Mouse (Mus musculus) MEL (cell line): ENCODE results near the gene Cpa4. TPM values are rescaled to one million over a fixed set of nuclear protein-coding genes. Genes with fewer than 3 reads are reported as not detected.

Experiments
- DNase-seq: peaks from one replicate; pipeline ENCODE4 v3.0.0; 2011; ENCODE audit warnings: low read depth, low spot score
- H3K27ac ChIP-seq: 2 replicates; pipeline ENCODE4 v1.5.1; 2012; ENCODE audit warnings: low read depth, mild to moderate bottlenecking, control low read depth, low read length, moderate library complexity; ENCODE audit not compliant: control insufficient read depth
- H3K27me3 ChIP-seq, 2 experiments: fragments of 150-350 bp in 1 of 2; sonication (generic) in 1 of 2; 2 replicates each; pipeline ENCODE4 v1.6.1; 2012; ENCODE audit warnings: low read length in 2 of 2, mild to moderate bottlenecking in 2 of 2, improper control_type of control experiment in 1 of 2, moderate library complexity in 1 of 2; ENCODE audit not compliant: insufficient read depth in 2 of 2, control insufficient read depth in 1 of 2
- H3K36me3 ChIP-seq, 2 experiments: 2 replicates each; pipeline ENCODE4 v1.6.1; 2012 to 2014; ENCODE audit warnings: low read length in 2 of 2, improper control_type of control experiment in 1 of 2, inconsistent platforms in 1 of 2, mild to moderate bottlenecking in 1 of 2; ENCODE audit not compliant: insufficient read depth in 2 of 2, control insufficient read depth in 1 of 2
- H3K4me1 ChIP-seq, 2 experiments: fragments of 150-350 bp in 1 of 2; sonication (generic) in 1 of 2; 2 replicates each; pipeline ENCODE4 v1.6.1; 2012; ENCODE audit warnings: low read length in 2 of 2, improper control_type of control experiment in 1 of 2, mild to moderate bottlenecking in 1 of 2; ENCODE audit not compliant: insufficient read depth in 2 of 2, control insufficient read depth in 1 of 2
- H3K4me3 ChIP-seq, 2 experiments: fragments of 150-350 bp in 1 of 2; sonication (generic) in 1 of 2; 2 replicates each; pipeline ENCODE4 v1.5.1; 2012; ENCODE audit warnings: low read depth in 2 of 2, low read length in 2 of 2, mild to moderate bottlenecking in 2 of 2, moderate library complexity in 2 of 2, control low read depth in 1 of 2, improper control_type of control experiment in 1 of 2; ENCODE audit not compliant: control insufficient read depth in 1 of 2, insufficient read depth in 1 of 2
- H3K79me2 ChIP-seq: 2 replicates; pipeline ENCODE4 v1.6.1; 2012; ENCODE audit warnings: mild to moderate bottlenecking, low read length, moderate library complexity; ENCODE audit not compliant: control insufficient read depth, poor library complexity, insufficient read depth
- H3K9ac ChIP-seq: 2 replicates; pipeline ENCODE4 v1.6.1; 2012; ENCODE audit warnings: low read depth, mild to moderate bottlenecking, control low read depth, low read length, moderate library complexity; ENCODE audit not compliant: control insufficient read depth, poor library complexity, severe bottlenecking
- H3K9me3 ChIP-seq: fragments of 150-350 bp; sonication (generic); replicated peaks from 2 replicates; pipeline ENCODE4 v1.6.1; 2012; ENCODE audit warnings: mild to moderate bottlenecking, low read length, improper control_type of control experiment, moderate library complexity; ENCODE audit not compliant: insufficient read depth
- BHLHE40 ChIP-seq: IDR thresholded peaks from 2 replicates; pipeline ENCODE4 v1.6.1; 2012; ENCODE audit warnings: low read depth, mild to moderate bottlenecking, inconsistent platforms, low read length, improper control_type of control experiment, borderline replicate concordance
- CHD1 ChIP-seq: IDR thresholded peaks from 2 replicates; pipeline ENCODE4 v1.6.1; 2012; ENCODE audit warnings: low read depth, mild to moderate bottlenecking, inconsistent platforms, low read length, improper control_type of control experiment
- CHD2 ChIP-seq: IDR thresholded peaks from 2 replicates; pipeline ENCODE4 v1.6.1; 2011; ENCODE audit warnings: low read length, improper control_type of control experiment
- CTCF ChIP-seq, 3 experiments: IDR thresholded peaks in 2 of 3; conservative IDR thresholded peaks in 1 of 3; 2 replicates each; pipeline ENCODE4 v1.5.1; 2011 to 2012; ENCODE audit warnings: low read length in 3 of 3, low read depth in 2 of 3, mild to moderate bottlenecking in 2 of 3, improper control_type of control experiment in 1 of 3, inconsistent platforms in 1 of 3, mixed read lengths in 1 of 3, moderate library complexity in 1 of 3; ENCODE audit not compliant: control insufficient read depth in 1 of 3, insufficient read depth in 1 of 3, poor library complexity in 1 of 3, severe bottlenecking in 1 of 3
- GABPA ChIP-seq: IDR thresholded peaks from 2 replicates; pipeline ENCODE4 v1.6.1; 2012; ENCODE audit warnings: low read depth, mild to moderate bottlenecking, inconsistent platforms, low read length, improper control_type of control experiment, moderate library complexity
- HCFC1 ChIP-seq: IDR thresholded peaks from 2 replicates; pipeline ENCODE4 v1.6.1; 2012; ENCODE audit warnings: low read depth, mild to moderate bottlenecking, inconsistent platforms, low read length, improper control_type of control experiment, moderate library complexity
- KAT2A ChIP-seq: conservative IDR thresholded peaks from 2 replicates; pipeline ENCODE4 v1.6.1; 2012; ENCODE audit warnings: low read depth, low read length, improper control_type of control experiment, inconsistent platforms
- MAX ChIP-seq: IDR thresholded peaks from 2 replicates; pipeline ENCODE4 v1.6.1; 2011; ENCODE audit warnings: low read length, improper control_type of control experiment
- MAZ ChIP-seq: IDR thresholded peaks from 2 replicates; pipeline ENCODE4 v1.6.1; 2012; ENCODE audit warnings: low read depth, mild to moderate bottlenecking, inconsistent platforms, low read length, improper control_type of control experiment
- MEF2A ChIP-seq: IDR thresholded peaks from 2 replicates; pipeline ENCODE4 v1.6.1; 2014; ENCODE audit warnings: low read depth, mild to moderate bottlenecking, inconsistent platforms, low read length, improper control_type of control experiment; ENCODE audit not compliant: poor library complexity, insufficient replicate concordance, severe bottlenecking; ENCODE audit errors: extremely low read depth
- MXI1 ChIP-seq: IDR thresholded peaks from 2 replicates; pipeline ENCODE4 v1.6.1; 2011; ENCODE audit warnings: mild to moderate bottlenecking, low read depth, low read length, improper control_type of control experiment
- MYB ChIP-seq: IDR thresholded peaks from 2 replicates; pipeline ENCODE4 v1.6.1; 2011; ENCODE audit warnings: mild to moderate bottlenecking, low read depth, low read length, improper control_type of control experiment
- NRF1 ChIP-seq: IDR thresholded peaks from 2 replicates; pipeline ENCODE4 v1.6.1; 2014; ENCODE audit warnings: low read depth, mild to moderate bottlenecking, inconsistent platforms, low read length, improper control_type of control experiment, moderate library complexity; ENCODE audit not compliant: poor library complexity, insufficient read depth, severe bottlenecking
- POLR2A ChIP-seq, 2 experiments: IDR thresholded peaks; 2 replicates each; pipeline ENCODE4 v1.6.1; 2011 to 2012; ENCODE audit warnings: low read length in 2 of 2, mild to moderate bottlenecking in 2 of 2, control low read depth in 1 of 2, improper control_type of control experiment in 1 of 2, low read depth in 1 of 2, moderate library complexity in 1 of 2; ENCODE audit not compliant: control insufficient read depth in 1 of 2, insufficient read depth in 1 of 2, poor library complexity in 1 of 2
- POLR2AphosphoS2 ChIP-seq: IDR thresholded peaks from 2 replicates; pipeline ENCODE4 v1.6.1; 2011; ENCODE audit warnings: low read length, improper control_type of control experiment
- POLR2AphosphoS5 ChIP-seq: IDR thresholded peaks from 2 replicates; pipeline ENCODE4 v1.6.1; 2012; ENCODE audit warnings: low read depth, borderline replicate concordance, mild to moderate bottlenecking, inconsistent platforms, low read length, moderate library complexity, mixed read lengths
- RAD21 ChIP-seq: IDR thresholded peaks from 2 replicates; pipeline ENCODE4 v1.6.1; 2011; ENCODE audit warnings: mild to moderate bottlenecking, low read depth, low read length, improper control_type of control experiment
- RCOR1 ChIP-seq: IDR thresholded peaks from 2 replicates; pipeline ENCODE4 v1.6.1; 2012; ENCODE audit warnings: low read depth, mild to moderate bottlenecking, inconsistent platforms, low read length, improper control_type of control experiment
- SIN3A ChIP-seq: IDR thresholded peaks from 2 replicates; pipeline ENCODE4 v1.6.1; 2012; ENCODE audit warnings: low read length, improper control_type of control experiment, inconsistent platforms
- SMC3 ChIP-seq: IDR thresholded peaks from 2 replicates; pipeline ENCODE4 v1.6.1; 2011; ENCODE audit warnings: low read depth, low read length, improper control_type of control experiment
- TAL1 ChIP-seq: IDR thresholded peaks from 2 replicates; pipeline ENCODE4 v1.6.1; 2012; ENCODE audit warnings: mild to moderate bottlenecking, inconsistent platforms, low read length, moderate library complexity, mixed read lengths
- TBP ChIP-seq: IDR thresholded peaks from 2 replicates; pipeline ENCODE4 v1.8.0; 2011; ENCODE audit warnings: low read depth, low read length, improper control_type of control experiment
- USF1 ChIP-seq: IDR thresholded peaks from 2 replicates; pipeline ENCODE4 v1.6.1; 2014; ENCODE audit warnings: low read depth, mild to moderate bottlenecking, inconsistent platforms, low read length, improper control_type of control experiment, moderate library complexity
- USF2 ChIP-seq, 2 experiments: IDR thresholded peaks; 2 replicates each; pipeline ENCODE4 v1.6.1; 2011 to 2012; ENCODE audit warnings: improper control_type of control experiment in 2 of 2, low read length in 2 of 2, borderline replicate concordance in 1 of 2, inconsistent platforms in 1 of 2, low read depth in 1 of 2, mild to moderate bottlenecking in 1 of 2; ENCODE audit not compliant: insufficient read depth in 1 of 2
- ZC3H11A ChIP-seq: IDR thresholded peaks from 2 replicates; pipeline ENCODE4 v1.6.1; 2012; ENCODE audit warnings: low read depth, mild to moderate bottlenecking, inconsistent platforms, low read length, improper control_type of control experiment
- ZKSCAN1 ChIP-seq: IDR thresholded peaks from 2 replicates; pipeline ENCODE4 v1.6.1; 2012; ENCODE audit warnings: low read depth, mild to moderate bottlenecking, inconsistent platforms, low read length, improper control_type of control experiment, moderate library complexity
- polyA plus RNA-seq, 2 experiments: library from polyadenylated mRNA; stranded (reverse) in 1 of 2; unstranded in 1 of 2; fragments of >175 nt in 1 of 2; fragments of >200 nt in 1 of 2; gene quantifications; 2 replicates each; pipeline versions ENCODE4 v1.2.1 to v1.2.4; 2012; ENCODE audit warnings: low replicate concordance in 2 of 2, low read depth in 1 of 2; ENCODE audit not compliant: insufficient read length in 2 of 2, insufficient read depth in 1 of 2, missing spikeins in 1 of 2
- total RNA-seq: library from RNA; depleted of rRNA; stranded (reverse); fragments of 300-350 nt; gene quantifications from 2 replicates; pipeline ENCODE4 v1.2.3, GENCODE M21; 2012

Gene Cpa4
- total and polyA plus RNA-seq, 3 experiments, result not detected

GRCm38 (mm10) chr6:30573380-30573779, 5.2 kb downstream of the Cpa4 start:
- H3K9ac ChIP-seq, result no peak overlapping the region
- H3K27ac ChIP-seq, result no peak overlapping the region
- H3K4me1 ChIP-seq, result no peaks in the 10 kb centered on the region
- DNase-seq, result no peak
- TF ChIP-seq CHD2 (no peak), MXI1 (no peak), RCOR1 (no peak), MAZ (no peak), SMC3 (no peak), NRF1 (no peak)
- H3K27me3 ChIP-seq, result peaks cover 3 to 7% of the 10 kb centered on the region in 2 experiments; a peak in 3 of 4 replicates
- H3K4me3 ChIP-seq, result no peak overlapping the region
- no peaks in the 10 kb centered on the region for H3K9me3 ChIP-seq
- no peaks in the 10 kb centered on the region for H3K36me3 ChIP-seq
- no peaks in the 10 kb centered on the region for H3K79me2 ChIP-seq

GRCm38 (mm10) chr6:30574945-30575344, 6.8 kb downstream of the Cpa4 start:
- H3K79me2 ChIP-seq, result no peaks in the 10 kb centered on the region

GRCm38 (mm10) chr6:30576477-30577203, 8.5 kb downstream of the Cpa4 start:
- Histone ChIP-seq H3K9ac (no peak overlapping the region), H3K27me3 (peaks cover 3 to 7% of the 10 kb centered on the region in 2 experiments; a peak in 3 of 4 replicates), H3K4me3 (no peak overlapping the region), H3K36me3 (no peaks in the 10 kb centered on the region), H3K9me3 (no peaks in the 10 kb centered on the region), H3K79me2 (no peaks in the 10 kb centered on the region), H3K4me1 (no peaks in the 10 kb centered on the region), H3K27ac (no peak overlapping the region)
- TF ChIP-seq POLR2A (IDR thresholded peaks at IDR 0.05; ENCODE audit: control insufficient read depth in 1 of 2, insufficient read depth in 1 of 2, low read depth in 1 of 2, low read length in 2 of 2, poor library complexity in 1 of 2), result no peak
- no peak for TF ChIP-seq CTCF (IDR thresholded peaks at IDR 0.05 in 2 of 3, conservative IDR thresholded peaks at IDR 0.05 in 1 of 3; ENCODE audit: control insufficient read depth in 1 of 3, insufficient read depth in 1 of 3, low read depth in 2 of 3, low read length in 3 of 3, poor library complexity in 1 of 3, severe bottlenecking in 1 of 3)
- TF ChIP-seq ZC3H11A, result no peak
- TF ChIP-seq NRF1, result no peak
- no peak for TF ChIP-seq HCFC1
- no peak for TF ChIP-seq USF1
- no peak for TF ChIP-seq USF2 (IDR thresholded peaks at IDR 0.05; ENCODE audit: borderline replicate concordance in 1 of 2, insufficient read depth in 1 of 2, low read depth in 1 of 2, low read length in 2 of 2)
- no peak for TF ChIP-seq TBP
- TF ChIP-seq SIN3A, result no peak
- no peak for TF ChIP-seq BHLHE40
- no peak for TF ChIP-seq RAD21
- no peak for TF ChIP-seq MAX
- TF ChIP-seq MYB, result no peak
- DNase-seq, result no peak

More at GRCm38 (mm10) chr6:30574945-30575344, 6.8 kb downstream of the Cpa4 start:
- H3K9me3 ChIP-seq, result no peaks in the 10 kb centered on the region
- H3K9ac ChIP-seq, result no peak overlapping the region
- H3K27me3 ChIP-seq, result peaks cover 3 to 6% of the 10 kb centered on the region in 2 experiments; a peak in 2 of 4 replicates
- no peak for DNase-seq
- no peaks in the 10 kb centered on the region for H3K4me1 ChIP-seq
- no peak overlapping the region for H3K27ac ChIP-seq
- TF ChIP-seq POLR2AphosphoS2 (no peak), MEF2A (no peak), ZKSCAN1 (no peak), KAT2A (no peak), SIN3A (no peak), TAL1 (no peak), MYB (no peak), TBP (no peak), CHD1 (no peak), POLR2AphosphoS5 (no peak), HCFC1 (no peak), NRF1 (no peak), GABPA (no peak)
- no peak overlapping the region for H3K4me3 ChIP-seq
- H3K36me3 ChIP-seq, result no peaks in the 10 kb centered on the region
